Mouse (Mus musculus): Measurements from ENCODE around the gene Ctdspl.

Ctdspl gene

GRCm38 (mm10) chr9:118920798-118921515 is 5.3 kb upstream of the Ctdspl start:
- DNase-seq (ENCODE audit: low spot score) = peak; percentile 68

- no peak for DNase-seq (ENCODE audit: low spot score)
Observed at GRCm38 (mm10) chr9:118921926-118922325, 4.3 kb upstream of the Ctdspl start.

GRCm38 (mm10) chr9:118924554-118925085 is 1.6 kb upstream of the Ctdspl start:
- peak; percentile 34 for DNase-seq (ENCODE audit: low spot score)

- peak; percentile 98 for DNase-seq (ENCODE audit: low spot score)
Observed at GRCm38 (mm10) chr9:118925286-118926110, 755 bp upstream of the Ctdspl start.

GRCm38 (mm10) chr9:118926688-118927321 is 552 bp downstream of the Ctdspl start:
- DNase-seq (ENCODE audit: low spot score) = peak; percentile 55

- peak; percentile 43 for DNase-seq (ENCODE audit: low spot score)
Observed at GRCm38 (mm10) chr9:118927501-118927900, 1.2 kb downstream of the Ctdspl start.

GRCm38 (mm10) chr9:118928007-118928406 is 1.8 kb downstream of the Ctdspl start:
- DNase-seq (ENCODE audit: low spot score) = no peak

- peak; percentile 80 for DNase-seq (ENCODE audit: low spot score)
Observed at GRCm38 (mm10) chr9:118928656-118929055, 2.4 kb downstream of the Ctdspl start.

GRCm38 (mm10) chr9:118930611-118931010 is 4.4 kb downstream of the Ctdspl start:
- DNase-seq (ENCODE audit: low spot score) = no peak

GRCm38 (mm10) chr9:118933800-118934199 is 7.5 kb downstream of the Ctdspl start:
- no peak for DNase-seq (ENCODE audit: low spot score)

GRCm38 (mm10) chr9:118934319-118934718 is 8.1 kb downstream of the Ctdspl start:
- DNase-seq (ENCODE audit: low spot score) = no peak

- DNase-seq (ENCODE audit: low spot score) = no peak
Observed at GRCm38 (mm10) chr9:118935098-118935497, 8.8 kb downstream of the Ctdspl start.

GRCm38 (mm10) chr9:118936071-118936470 is 9.8 kb downstream of the Ctdspl start:
- no peak for DNase-seq (ENCODE audit: low spot score)

GRCm38 (mm10) chr9:118937515-118937914 is 11.3 kb downstream of the Ctdspl start:
- no peak for DNase-seq (ENCODE audit: low spot score)

GRCm38 (mm10) chr9:118939410-118939809 is 13.2 kb downstream of the Ctdspl start:
- DNase-seq (ENCODE audit: low spot score) = peak; percentile 79

GRCm38 (mm10) chr9:118939831-118940230 is 13.6 kb downstream of the Ctdspl start:
- peak; percentile 60 for DNase-seq (ENCODE audit: low spot score)

GRCm38 (mm10) chr9:118940591-118941207 is 14.4 kb downstream of the Ctdspl start:
- no peak for DNase-seq (ENCODE audit: low spot score)

- no peak for DNase-seq (ENCODE audit: low spot score)
Observed at GRCm38 (mm10) chr9:118942030-118942429, 15.8 kb downstream of the Ctdspl start.

- no peak for DNase-seq (ENCODE audit: low spot score)
Observed at GRCm38 (mm10) chr9:118943941-118944340, 17.7 kb downstream of the Ctdspl start.

GRCm38 (mm10) chr9:118944388-118944787 is 18.1 kb downstream of the Ctdspl start:
- DNase-seq (ENCODE audit: low spot score) = no peak

- no peak for DNase-seq (ENCODE audit: low spot score)
Observed at GRCm38 (mm10) chr9:118948486-118948885, 22.2 kb downstream of the Ctdspl start.

GRCm38 (mm10) chr9:118949124-118949523 is 22.9 kb downstream of the Ctdspl start:
- DNase-seq (ENCODE audit: low spot score) = no peak
